Mouse (Mus musculus): ENCODE measurements around the gene Ddx11.

- TF ChIP-seq CTCF (conservative IDR thresholded peaks at IDR 0.05; ENCODE audit: low read length) (no peak), NANOG (IDR thresholded peaks at IDR 0.05; ENCODE audit: borderline replicate concordance, low read length) (no peak), POU5F1 (IDR thresholded peaks at IDR 0.05; ENCODE audit: borderline replicate concordance, low read length) (no peak)
Observed at GRCm38 (mm10) chr17:66104076-66104475, 19.2 kb upstream of the Ddx11 start.
